Mouse (Mus musculus) kidney, postnatal 0 days (tissue): Measurements from ENCODE around the gene Trim38. TPM values are rescaled to one million over a fixed set of nuclear protein-coding genes. Genes with fewer than 3 reads are reported as not detected.
"Not testable (repeated sequence)": the region's sequence is repeated elsewhere in the genome, so short reads cannot be mapped to it uniquely, and the experiment has no call there.

ENCODE experiments used
- ATAC-seq: fragments of 200-750 bp; cut with Nextera tagmentation; replicated peaks from 2 replicates; pipeline ENCODE4 v1.8.0; 2017; ENCODE audit warnings: low read depth, moderate number of reproducible peaks, moderate TSS enrichment, moderate library complexity; ENCODE audit not compliant: low FRiP score
- DNase-seq: peaks from one replicate; pipeline ENCODE4 v3.0.0-alpha.2; 2016; ENCODE audit warnings: low spot score
- H3K27ac ChIP-seq: fragments of 300-500 bp; sonication (generic); 2 replicates; pipeline ENCODE4 v1.5.1; 2014; ENCODE audit warnings: mild to moderate bottlenecking
- H3K27me3 ChIP-seq: fragments of 300-500 bp; sonication (generic); 2 replicates; pipeline ENCODE4 v1.6.1; 2014; ENCODE audit warnings: low read length, mixed read lengths; ENCODE audit not compliant: insufficient read depth
- H3K36me3 ChIP-seq: fragments of 300-500 bp; sonication (generic); 2 replicates; pipeline ENCODE4 v1.6.1; 2014; ENCODE audit warnings: low read length, mixed read lengths; ENCODE audit not compliant: insufficient read depth
- H3K4me1 ChIP-seq: fragments of 300-500 bp; sonication (generic); replicated peaks from 2 replicates; pipeline ENCODE4 v1.6.1; 2014; ENCODE audit warnings: antibody characterized with exemption, low read length, mixed read lengths; ENCODE audit not compliant: insufficient read depth
- H3K4me2 ChIP-seq: fragments of 300-500 bp; sonication (generic); 2 replicates; pipeline ENCODE4 v1.6.1; 2014; ENCODE audit warnings: mild to moderate bottlenecking, low read length, moderate library complexity, mixed read lengths
- H3K4me3 ChIP-seq: fragments of 300-500 bp; sonication (generic); replicated peaks from 2 replicates; pipeline ENCODE4 v1.5.1; 2014; ENCODE audit warnings: low read depth, low read length
- H3K9ac ChIP-seq: fragments of 300-500 bp; sonication (generic); 2 replicates; pipeline ENCODE4 v1.6.1; 2014; ENCODE audit warnings: low read depth, low read length
- H3K9me3 ChIP-seq: fragments of 300-500 bp; sonication (generic); replicated peaks from 2 replicates; pipeline ENCODE4 v1.6.1; 2016; ENCODE audit warnings: low read length, inconsistent platforms, mixed read lengths
- CTCF ChIP-seq: IDR thresholded peaks from 2 replicates; pipeline ENCODE4 v1.5.1; 2016; ENCODE audit warnings: antibody characterized with exemption, low read depth, mild to moderate bottlenecking, moderate library complexity
- WGBS: fragments of 180-500 bp; shearing (Covaris S2); extraction: QIAGEN DNeasy Blood & Tissue Kit; methylation state at CpG from one replicate; pipeline ENCODE4 v1.1.7; 2014; 5-methylcytosine and 5-hydroxymethylcytosine counted together
- polyA plus RNA-seq: library from polyadenylated mRNA; unstranded; fragments of >200 nt; fragmentation: Nextera tagmentation; extraction: Ambion mirVana; gene quantifications from 2 replicates; pipeline ENCODE4 v1.2.1, GENCODE M21; 2015

Gene Trim38
- polyA plus RNA-seq: 0.06 TPM in 1 of 2 replicates, not detected in the other

GRCm38 (mm10) chr13:23769613-23770012, at the start of gene Trim38:
TSS of gene Trim38 (plus strand) at chr13:23769913.
- not testable (repeated sequence) for H3K4me3 ChIP-seq, DNase-seq, H3K27ac ChIP-seq, H3K9me3 ChIP-seq, H3K27me3 ChIP-seq, H3K4me1 ChIP-seq, H3K36me3 ChIP-seq, H3K9ac ChIP-seq, H3K4me2 ChIP-seq, ATAC-seq
- WGBS: 83% methylated on average over 2 of the region's 2 CpGs

- Histone ChIP-seq H3K27me3 (no peaks in the 10 kb centered on the region), H3K9ac (no peak overlapping the region), H3K4me1 (no peaks in the 10 kb centered on the region), H3K9me3 (no peaks in the 10 kb centered on the region), H3K4me2 (no peak overlapping the region), H3K36me3 (no peaks in the 10 kb centered on the region), H3K27ac (no peak overlapping the region), H3K4me3 (no peak overlapping the region)
- ATAC-seq: no peak
- TF ChIP-seq CTCF: no peak
- 73% methylated on average over 4 of the region's 4 CpGs for WGBS
- no peak for DNase-seq
These were observed 45.5 kb upstream of the Trim38 start for GRCm38 (mm10) chr13:23724239-23724638.

- DNase-seq (no peak), ATAC-seq (no peak)
- H3K9me3 ChIP-seq: no peaks in the 10 kb centered on the region
- H3K36me3 ChIP-seq: no peaks in the 10 kb centered on the region
- no peak overlapping the region for H3K4me3 ChIP-seq
- H3K27ac ChIP-seq: no peak overlapping the region
- no peaks in the 10 kb centered on the region for H3K4me1 ChIP-seq
- no peak overlapping the region for H3K4me2 ChIP-seq
- no peak for TF ChIP-seq CTCF
- no peaks in the 10 kb centered on the region for H3K27me3 ChIP-seq
- WGBS: 60% methylated on average over 1 of the region's 1 CpGs
- no peak overlapping the region for H3K9ac ChIP-seq
These were observed 44.5 kb upstream of the Trim38 start for GRCm38 (mm10) chr13:23725213-23725612.

DNA sequence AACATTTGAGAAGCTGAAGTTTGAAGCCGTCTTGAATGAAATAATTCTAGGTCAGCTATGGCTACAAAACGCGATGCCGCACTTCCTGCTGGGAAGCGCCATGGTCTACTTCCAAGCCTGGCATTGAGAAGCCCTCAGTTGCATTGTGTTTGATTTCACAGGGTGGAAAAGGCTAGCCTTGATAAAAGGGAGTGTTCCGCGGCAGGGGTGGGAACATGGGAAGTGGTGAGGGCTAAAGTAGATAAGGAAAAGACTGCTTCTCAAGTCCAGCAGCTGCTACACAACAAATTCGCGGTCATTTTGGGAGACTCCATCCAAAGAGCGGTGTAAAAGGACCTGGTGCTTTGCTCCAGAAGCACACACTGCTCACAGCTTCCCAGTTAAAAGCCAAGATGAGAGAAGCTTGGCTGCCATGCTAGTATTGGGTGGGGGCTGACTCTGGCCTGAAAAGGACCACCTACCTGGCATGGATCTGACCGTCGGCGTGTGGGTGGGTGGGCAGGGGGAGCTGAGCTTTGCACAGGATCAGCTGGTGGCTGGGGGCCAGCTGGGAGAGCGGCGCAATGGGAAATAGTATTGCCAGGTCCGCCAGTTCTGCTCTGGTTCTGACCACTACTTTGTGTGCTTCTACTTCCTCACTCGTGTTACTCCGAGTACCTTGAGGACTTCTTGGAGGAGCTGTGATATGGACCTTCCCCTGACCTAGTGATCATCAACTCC, 41.1 kb upstream of the Trim38 start:
- no peak overlapping the region for H3K27ac ChIP-seq
- no peak overlapping the region for H3K9ac ChIP-seq
- 92% methylated on average over 18 of the region's 18 CpGs for WGBS
- H3K9me3 ChIP-seq: no peaks in the 10 kb centered on the region
- no peak for TF ChIP-seq CTCF
- DNase-seq: no peak
- no peaks in the 10 kb centered on the region for H3K4me1 ChIP-seq
- H3K27me3 ChIP-seq: no peaks in the 10 kb centered on the region
- no peak overlapping the region for H3K4me2 ChIP-seq
- H3K36me3 ChIP-seq: no peaks in the 10 kb centered on the region
- H3K4me3 ChIP-seq: no peak overlapping the region
- ATAC-seq: no peak

- no peaks in the 10 kb centered on the region for H3K4me1 ChIP-seq
- no peak overlapping the region for H3K4me2 ChIP-seq
- H3K4me3 ChIP-seq: no peak overlapping the region
- H3K36me3 ChIP-seq: no peaks in the 10 kb centered on the region
- no peak for TF ChIP-seq CTCF
- no peak overlapping the region for H3K27ac ChIP-seq
- H3K27me3 ChIP-seq: no peaks in the 10 kb centered on the region
- ATAC-seq (no peak), DNase-seq (no peak)
- WGBS: 91% methylated on average over 9 of the region's 9 CpGs
- H3K9ac ChIP-seq: no peak overlapping the region
- no peaks in the 10 kb centered on the region for H3K9me3 ChIP-seq
These were observed 40.6 kb upstream of the Trim38 start for GRCm38 (mm10) chr13:23729192-23729525.

DNA sequence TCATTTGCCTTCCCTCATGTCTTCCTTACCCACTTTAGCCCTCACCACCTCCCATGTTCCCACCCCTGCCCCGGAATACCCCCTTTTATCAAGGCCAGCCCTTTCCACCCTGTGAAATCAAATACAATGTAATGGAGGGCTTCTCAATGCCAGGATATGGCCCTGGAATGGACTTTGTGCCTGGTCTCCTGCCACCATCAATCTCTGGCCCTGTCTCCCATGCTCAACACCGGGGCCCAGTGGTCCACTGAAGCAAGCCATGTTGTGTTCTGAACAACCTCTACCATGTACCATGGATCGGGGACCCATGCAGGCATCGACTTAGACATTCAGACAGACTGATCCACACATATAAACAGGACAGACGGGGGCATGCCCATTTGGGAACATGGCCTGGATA, 40.0 kb upstream of the Trim38 start:
- Histone ChIP-seq H3K9ac (no peak overlapping the region), H3K27me3 (no peaks in the 10 kb centered on the region), H3K36me3 (no peaks in the 10 kb centered on the region), H3K9me3 (no peaks in the 10 kb centered on the region), H3K4me1 (no peaks in the 10 kb centered on the region), H3K4me3 (no peak overlapping the region), H3K27ac (no peak overlapping the region), H3K4me2 (no peak overlapping the region)
- ATAC-seq (no peak), DNase-seq (no peak)
- no peak for TF ChIP-seq CTCF
- 95% methylated on average over 5 of the region's 5 CpGs for WGBS

DNA sequence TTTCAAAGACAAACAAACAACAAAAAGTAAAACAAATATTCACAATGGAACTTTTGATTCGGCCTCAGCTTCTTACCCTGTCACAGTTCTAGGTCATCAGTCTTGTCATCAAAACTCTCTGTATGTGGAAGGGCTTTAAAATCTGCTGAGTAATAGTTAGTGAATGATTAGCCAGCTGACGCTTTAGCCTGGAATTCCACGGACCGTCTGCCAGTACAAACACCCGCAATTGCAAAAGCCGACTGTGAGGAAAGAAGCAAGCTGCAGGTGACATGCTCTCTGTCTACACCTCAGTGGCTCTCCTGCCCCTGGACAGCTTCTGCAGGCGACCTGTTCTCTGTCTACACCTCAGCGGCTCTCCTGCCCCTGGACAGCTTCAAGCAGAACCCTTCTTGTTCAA, 39.2 kb upstream of the Trim38 start:
- Histone ChIP-seq H3K27ac (no peak overlapping the region), H3K36me3 (no peaks in the 10 kb centered on the region), H3K9me3 (no peaks in the 10 kb centered on the region), H3K4me2 (no peak overlapping the region), H3K4me1 (no peaks in the 10 kb centered on the region), H3K9ac (no peak overlapping the region), H3K4me3 (no peak overlapping the region), H3K27me3 (no peaks in the 10 kb centered on the region)
- ATAC-seq (peak; percentile 79), DNase-seq (peak; percentile 73)
- 22% methylated on average over 8 of the region's 8 CpGs for WGBS
- no peak for TF ChIP-seq CTCF
